Mouse (Mus musculus) lung, adult 2 months (tissue): ENCODE data around the gene Dnlz. TPM values are rescaled to one million over a fixed set of nuclear protein-coding genes. Genes with fewer than 3 reads are reported as not detected.

Source experiments
- DNase-seq: peaks from one replicate; pipeline ENCODE4 v3.0.0; 2022
- H3K4me1 ChIP-seq: fragments of 200-500 bp; 2 replicates; pipeline ENCODE4 v1.6.1; 2011; ENCODE audit warnings: low read length; ENCODE audit not compliant: control insufficient read depth, insufficient read depth
- H3K4me3 ChIP-seq: fragments of 200-500 bp; replicated peaks from 2 replicates; pipeline ENCODE3; 2011; ENCODE audit warnings: low read depth, mild to moderate bottlenecking, control low read depth, low read length; ENCODE audit errors: extremely low read depth
- CTCF ChIP-seq: fragments of 200-500 bp; IDR thresholded peaks from 2 replicates; pipeline ENCODE4 v1.5.1; 2011; ENCODE audit warnings: mild to moderate bottlenecking, low read length, control low read depth; ENCODE audit not compliant: insufficient read depth
- POLR2A ChIP-seq: fragments of 200-500 bp; IDR thresholded peaks from 2 replicates; pipeline ENCODE4 v1.6.1; 2011; ENCODE audit warnings: low read depth, mild to moderate bottlenecking, control low read depth, low read length, borderline replicate concordance; ENCODE audit errors: extremely low read depth
- WGBS: fragments of 180-500 bp; shearing (Covaris S2); methylation state at CpG from one replicate; pipeline ENCODE4 v1.1.7; 2018; 5-methylcytosine and 5-hydroxymethylcytosine counted together
- polyA plus RNA-seq: library from polyadenylated mRNA; depleted of rRNA; stranded (reverse); fragments of >200 nt; gene quantifications from 2 replicates; pipeline ENCODE4 v1.2.3, GENCODE M21; 2012; rRNA removed

The Dnlz gene
- polyA plus RNA-seq, 1 experiment, result 16.3 TPM

- H3K4me1 ChIP-seq, result peaks cover 2% of the 10 kb centered on the region; the same call in 1 of the 2 replicates
- no peak for DNase-seq
- no peak overlapping the region for H3K4me3 ChIP-seq
- TF ChIP-seq POLR2A (no peak), CTCF (no peak)
- 69% methylated on average over 10 of the region's 10 CpGs for WGBS
Measured at GRCm38 (mm10) chr2:26302005-26302503, 49.9 kb downstream of the Dnlz start.

GRCm38 (mm10) chr2:26300808-26301174 lies 51.1 kb downstream of the Dnlz start:
- H3K4me1 ChIP-seq, result peaks cover 2% of the 10 kb centered on the region; the same call in 1 of the 2 replicates
- peak; percentile 88 for DNase-seq
- WGBS, result 2% methylated on average over 3 of the region's 3 CpGs

GRCm38 (mm10) chr2:26300161-26300807 lies 51.6 kb downstream of the Dnlz start:
- Histone ChIP-seq H3K4me3 (no peak overlapping the region), H3K4me1 (peaks cover 2% of the 10 kb centered on the region; the same call in 1 of the 2 replicates)
- DNase-seq, result no peak
- WGBS, result 38% methylated on average over 5 of the region's 5 CpGs
- TF ChIP-seq CTCF (no peak), POLR2A (no peak; the same call in 1 of the 2 replicates)

More at GRCm38 (mm10) chr2:26300808-26301174, 51.1 kb downstream of the Dnlz start:
- no peak overlapping the region for H3K4me3 ChIP-seq
- TF ChIP-seq CTCF (peak; percentile 92), POLR2A (no peak)

- Histone ChIP-seq H3K4me1 (peaks cover 2% of the 10 kb centered on the region; the same call in 1 of the 2 replicates), H3K4me3 (no peak overlapping the region)
- 70% methylated on average over 7 of the region's 7 CpGs for WGBS
- DNase-seq, result no peak
- no peak for TF ChIP-seq CTCF
- TF ChIP-seq POLR2A, result no peak
Measured at GRCm38 (mm10) chr2:26299336-26299735, 52.6 kb downstream of the Dnlz start.

GRCm38 (mm10) chr2:26298856-26299230 lies 53.1 kb downstream of the Dnlz start:
- WGBS, result 32% methylated on average over 4 of the region's 4 CpGs
- TF ChIP-seq CTCF (no peak), POLR2A (no peak)
- peak overlapping the region; percentile 15 for H3K4me3 ChIP-seq
- peaks cover 2% of the 10 kb centered on the region; the same call in 1 of the 2 replicates for H3K4me1 ChIP-seq
- no peak for DNase-seq

- Histone ChIP-seq H3K4me1 (peaks cover 2% of the 10 kb centered on the region; the same call in 1 of the 2 replicates), H3K4me3 (no peak overlapping the region)
- DNase-seq, result no peak
- 5% methylated on average over 10 of the region's 10 CpGs for WGBS
- no peak for TF ChIP-seq POLR2A
- TF ChIP-seq CTCF, result no peak
Measured at GRCm38 (mm10) chr2:26298208-26298855, 53.6 kb downstream of the Dnlz start.

Other genes starting within 250 kb of the Dnlz start
- gene Nacc2, start 228.9 kb downstream of the Dnlz start, polyA plus RNA-seq, result 26.3 and 36.5 TPM in 2 replicates
- gene Lhx3, start 143.8 kb downstream of the Dnlz start, polyA plus RNA-seq, result not detected in 2 replicates
- gene Qsox2, start 114.6 kb downstream of the Dnlz start, polyA plus RNA-seq, result 20.4 and 24.5 TPM in 2 replicates
- 6.6 and 7.9 TPM in 2 replicates for gene Ccdc187, start 57.6 kb downstream of the Dnlz start, polyA plus RNA-seq
- 49.9 and 56.2 TPM in 2 replicates for gene Gpsm1, start 36.6 kb downstream of the Dnlz start, polyA plus RNA-seq
- gene Card9, start 8.8 kb upstream of the Dnlz start, polyA plus RNA-seq, result 27.1 and 30.6 TPM in 2 replicates
- 27.9 and 31.0 TPM in 2 replicates for gene Snapc4, start 28.5 kb upstream of the Dnlz start, polyA plus RNA-seq
- gene Entr1, start 37.2 kb upstream of the Dnlz start, polyA plus RNA-seq, result 89.2 and 94.4 TPM in 2 replicates
- gene Pmpca, start 37.2 kb upstream of the Dnlz start, polyA plus RNA-seq, result 20.0 and 28.1 TPM in 2 replicates
- 26.4 and 27.2 TPM in 2 replicates for gene Inpp5e, start 57.1 kb upstream of the Dnlz start, polyA plus RNA-seq
- gene Sec16a, start 93.1 kb upstream of the Dnlz start, polyA plus RNA-seq, result 69.0 and 72.8 TPM in 2 replicates
- gene Notch1, start 164.6 kb upstream of the Dnlz start, polyA plus RNA-seq, result 108 and 124 TPM in 2 replicates
- gene Egfl7, start 227.9 kb upstream of the Dnlz start, polyA plus RNA-seq, result 1,942 and 2,032 TPM in 2 replicates
- not detected in 2 replicates for gene Gm20532, start 234.5 kb upstream of the Dnlz start, polyA plus RNA-seq